ENCODE assay signal across 26 mouse cellular contexts in genomic region chrX:150677505-150677904, GRCm38 (mm10). TPM values are rescaled to one million over a fixed set of nuclear protein-coding genes. Genes with fewer than 3 reads are reported as not detected.
"Had no signal": no experiment of that assay in that cellular context is flagged by ENCODE, and none has a peak within 500 bp of the region (broad histone marks: within the 10 kb centered on the region; RNA-seq: fewer than 3 reads in every experiment).

No protein-coding gene starts in this region.

- H3K36me3 ChIP-seq: limb, embryonic 10.5 days; limb, embryonic 12.5 days; limb, embryonic 13.5 days; limb, embryonic 15.5 days; liver, embryonic 12.5 days; liver, embryonic 13.5 days; liver, embryonic 15.5 days; lung, embryonic 15.5 days; midbrain, embryonic 12.5 days; midbrain, embryonic 13.5 days; midbrain, embryonic 15.5 days had no signal

- DNase-seq: left cerebral cortex, postnatal 4 days; liver; liver, embryonic 13.5 days; liver, postnatal 0 days; lung, adult 18-20 months; lung, adult 2 months; lung, embryonic 14.5 days; lung, postnatal 10 days; lung, postnatal 14 days; lung, postnatal 36 days; lung, postnatal 4 days; midbrain, embryonic 14.5 days had no signal

- H3K4me1 ChIP-seq: limb, embryonic 10.5 days; limb, embryonic 12.5 days; limb, embryonic 13.5 days; limb, embryonic 15.5 days; liver, embryonic 12.5 days; liver, embryonic 13.5 days; liver, embryonic 15.5 days; lung, embryonic 15.5 days; megakaryocyte, embryonic 14.5 days; midbrain, embryonic 12.5 days; midbrain, embryonic 13.5 days; midbrain, embryonic 15.5 days had no signal

- H3K27ac ChIP-seq: limb, embryonic 10.5 days; limb, embryonic 12.5 days; limb, embryonic 13.5 days; limb, embryonic 15.5 days; liver, embryonic 12.5 days; liver, embryonic 13.5 days; liver, embryonic 14.5 days; liver, embryonic 15.5 days; lung, embryonic 15.5 days; macrophage; midbrain, embryonic 12.5 days; midbrain, embryonic 13.5 days; midbrain, embryonic 15.5 days had no signal

- H3K4me3 ChIP-seq: limb, embryonic 10.5 days; limb, embryonic 12.5 days; limb, embryonic 13.5 days; limb, embryonic 15.5 days; liver, embryonic 12.5 days; liver, embryonic 13.5 days; liver, embryonic 15.5 days; lung, embryonic 15.5 days; megakaryocyte, embryonic 14.5 days; midbrain, embryonic 12.5 days; midbrain, embryonic 13.5 days; midbrain, embryonic 15.5 days; myocyte had no signal

- H3K9me3 ChIP-seq: limb, embryonic 10.5 days; limb, embryonic 12.5 days; limb, embryonic 13.5 days; limb, embryonic 15.5 days; liver, embryonic 12.5 days; liver, embryonic 13.5 days; liver, embryonic 15.5 days; lung, embryonic 15.5 days; megakaryocyte, embryonic 14.5 days; midbrain, embryonic 12.5 days; midbrain, embryonic 13.5 days; midbrain, embryonic 15.5 days had no signal

- H3K27me3 ChIP-seq: limb, embryonic 12.5 days; limb, embryonic 15.5 days; liver, embryonic 12.5 days; liver, embryonic 13.5 days; liver, embryonic 15.5 days; lung, embryonic 15.5 days; midbrain, embryonic 12.5 days; midbrain, embryonic 13.5 days; midbrain, embryonic 15.5 days had no signal

RNA-seq across cellular contexts. Expression of gene Tro, which starts 20.1 kb away (rescaled TPM):
- polyA plus RNA-seq: macrophage had no signal
